Mouse (Mus musculus) forebrain, embryonic 14.5 days (tissue): Measurements from ENCODE around the gene Dchs1. TPM values are rescaled to one million over a fixed set of nuclear protein-coding genes. Genes with fewer than 3 reads are reported as not detected.
"Not testable (repeated sequence)": the region's sequence is repeated elsewhere in the genome, so short reads cannot be mapped to it uniquely, and the experiment has no call there.

ENCODE experiments used
- ATAC-seq: fragments of 200-750 bp; cut with Nextera tagmentation; 2 replicates; pipeline ENCODE4 v1.8.0; 2017; ENCODE audit warnings: mild to moderate bottlenecking, moderate library complexity
- DNase-seq: peaks from one replicate; pipeline ENCODE4 v3.0.0-alpha.2; 2015; ENCODE audit warnings: low spot score
- H3K27ac ChIP-seq: fragments of 300-500 bp; sonication (generic); 2 replicates; pipeline ENCODE4 v1.5.1; 2014; ENCODE audit warnings: low read depth, mild to moderate bottlenecking, control low read depth, low read length, moderate library complexity
- H3K27me3 ChIP-seq: fragments of 300-500 bp; sonication (generic); replicated peaks from 2 replicates; pipeline ENCODE4 v1.6.1; 2014; ENCODE audit warnings: low read length, control low read depth, mixed read lengths; ENCODE audit not compliant: control insufficient read depth, insufficient read depth
- H3K36me3 ChIP-seq: fragments of 300-500 bp; sonication (generic); 2 replicates; pipeline ENCODE4 v1.6.1; 2014; ENCODE audit warnings: low read length, control low read depth; ENCODE audit not compliant: control insufficient read depth, insufficient read depth
- H3K4me1 ChIP-seq: fragments of 300-500 bp; sonication (generic); 2 replicates; pipeline ENCODE4 v1.6.1; 2014; ENCODE audit warnings: antibody characterized with exemption, low read length, control low read depth; ENCODE audit not compliant: control insufficient read depth, insufficient read depth
- H3K4me2 ChIP-seq: fragments of 300-500 bp; sonication (generic); 2 replicates; pipeline ENCODE4 v1.6.1; 2014; ENCODE audit warnings: mild to moderate bottlenecking, control low read depth, low read length
- H3K4me3 ChIP-seq: fragments of 300-500 bp; sonication (generic); 2 replicates; pipeline ENCODE4 v1.5.1; 2014; ENCODE audit warnings: low read depth, low read length, control low read depth
- H3K9ac ChIP-seq: fragments of 300-500 bp; sonication (generic); 2 replicates; pipeline ENCODE4 v1.6.1; 2014; ENCODE audit warnings: mild to moderate bottlenecking, low read length, control low read depth, moderate library complexity
- H3K9me3 ChIP-seq: fragments of 300-500 bp; sonication (generic); replicated peaks from 2 replicates; pipeline ENCODE4 v1.6.1; 2016; ENCODE audit warnings: low read length, control low read depth, mixed read lengths; ENCODE audit not compliant: control insufficient read depth
- WGBS: fragments of 180-500 bp; shearing (Covaris S2); extraction: QIAGEN DNeasy Blood & Tissue Kit; methylation state at CpG from one replicate; pipeline ENCODE4 v1.1.7; 2014; 5-methylcytosine and 5-hydroxymethylcytosine counted together
- polyA plus RNA-seq: library from polyadenylated mRNA; unstranded; fragments of >200 nt; fragmentation: Nextera tagmentation; extraction: Ambion mirVana; gene quantifications from 2 replicates; pipeline ENCODE4 v1.2.1, GENCODE M21; 2014

Dchs1 gene
- polyA plus RNA-seq, 1 experiment from 2014 or later: 18.3 TPM

DNA sequence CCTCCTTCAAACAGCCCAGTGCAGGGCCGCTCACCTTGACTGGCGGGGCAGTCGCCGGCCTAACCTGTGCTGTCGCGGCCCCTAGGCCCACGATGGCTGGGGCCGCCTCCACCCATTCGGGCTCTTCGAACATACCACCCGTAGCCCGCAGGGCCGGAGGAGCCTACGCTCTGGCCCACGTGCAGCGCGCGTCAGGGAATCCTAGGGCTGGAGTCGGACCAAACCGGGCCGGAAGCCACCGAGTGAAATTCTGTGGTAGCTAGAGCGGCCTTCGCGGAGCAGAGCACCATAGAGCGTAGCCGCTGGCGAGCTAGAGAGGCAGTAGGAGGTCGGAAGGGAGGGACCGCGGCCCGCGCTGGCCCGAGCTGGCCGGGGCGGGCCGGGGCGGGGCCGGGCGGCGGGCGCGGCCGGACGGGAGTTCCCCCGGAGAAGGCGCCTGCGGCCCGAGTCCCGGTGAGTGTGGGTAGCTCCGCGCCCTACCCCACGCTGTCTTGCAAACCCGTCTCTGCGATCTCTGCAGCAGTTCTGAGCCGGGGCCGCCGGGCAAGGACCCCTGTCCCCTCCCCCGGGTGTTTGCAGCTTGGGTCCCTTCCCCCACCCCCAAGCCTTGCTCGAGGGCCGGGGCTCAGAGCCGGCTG, 51.1 kb downstream of the Dchs1 start, which contains the start of gene Ilk:
Gene Ilk (plus strand): TSS at position 329 of the 638 bp plus-strand sequence.
- Histone ChIP-seq H3K4me2 (peak within 1 kb of the TSS; percentile 76), H3K4me1 (peaks cover 3% of the 10 kb centered on the region; the same call in 1 of the 2 replicates), H3K9me3 (no peaks in the 10 kb centered on the region), H3K36me3 (peaks cover 43% of the 10 kb centered on the region), H3K9ac (peak within 1 kb of the TSS; percentile 90), H3K27me3 (no peaks in the 10 kb centered on the region), H3K27ac (peak within 1 kb of the TSS; percentile 66; the same call in 1 of the 2 replicates), H3K4me3 (peak within 1 kb of the TSS; percentile 87)
- ATAC-seq (peak; percentile 97), DNase-seq (peak; percentile 92)
- WGBS: under 1% methylated on average over 53 of the region's 62 CpGs

DNA sequence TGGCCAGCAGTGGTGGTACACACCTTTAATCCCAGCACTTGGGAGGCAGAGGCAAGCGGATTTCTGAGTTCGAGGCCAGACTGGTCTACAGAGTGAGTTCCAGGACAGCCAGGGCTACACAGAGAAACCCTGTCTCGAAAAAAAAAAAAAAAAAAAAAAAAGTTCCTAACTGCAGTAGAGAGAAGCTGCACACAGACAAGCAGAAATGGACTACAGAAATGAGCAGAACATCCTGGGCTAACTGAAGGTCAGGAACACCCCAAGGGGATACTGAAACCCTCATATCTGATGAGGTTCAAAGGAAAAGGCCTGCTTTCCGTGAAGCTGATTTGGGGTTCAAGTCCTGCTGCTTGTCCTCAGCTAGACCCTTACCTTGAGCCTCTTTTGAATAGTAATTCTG, 52.0 kb downstream of the Dchs1 start:
- not testable (repeated sequence) for H3K9me3 ChIP-seq, H3K27ac ChIP-seq, ATAC-seq, H3K27me3 ChIP-seq, DNase-seq, H3K4me1 ChIP-seq
- 65% methylated on average over 4 of the region's 4 CpGs for WGBS
- H3K4me3 ChIP-seq: peak overlapping the region; percentile 87
- H3K9ac ChIP-seq: peak overlapping the region; percentile 90
- peak overlapping the region; percentile 76 for H3K4me2 ChIP-seq
- H3K36me3 ChIP-seq: peaks cover 42% of the 10 kb centered on the region

DNA sequence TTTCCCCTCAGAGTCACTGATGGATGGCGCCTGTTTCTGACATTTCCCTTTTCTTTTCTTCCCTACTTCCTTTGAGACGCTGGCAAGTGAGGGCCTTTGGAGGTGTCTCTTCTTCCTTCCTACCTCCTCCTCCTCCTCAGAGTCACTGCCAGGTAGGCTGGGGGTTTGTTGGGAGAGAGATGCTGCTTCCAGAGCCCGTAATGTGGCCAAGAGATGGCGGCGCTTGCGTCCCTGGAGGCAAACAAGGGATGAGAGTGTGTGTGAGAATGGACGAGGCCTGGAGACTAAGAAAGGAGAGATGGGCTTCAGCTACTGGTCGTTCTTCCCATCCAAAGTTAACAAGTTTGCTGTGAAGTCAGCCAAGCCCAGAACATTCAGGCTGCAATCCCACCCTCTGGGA, 52.6 kb downstream of the Dchs1 start:
- Histone ChIP-seq H3K9ac (no peak overlapping the region), H3K4me3 (no peak overlapping the region), H3K36me3 (peaks cover 43% of the 10 kb centered on the region), H3K9me3 (no peaks in the 10 kb centered on the region), H3K4me2 (no peak overlapping the region), H3K27ac (no peak overlapping the region), H3K4me1 (peaks cover 3% of the 10 kb centered on the region; the same call in 1 of the 2 replicates), H3K27me3 (no peaks in the 10 kb centered on the region)
- no peak for DNase-seq
- no peak for ATAC-seq
- 88% methylated on average over 8 of the region's 8 CpGs for WGBS

DNA sequence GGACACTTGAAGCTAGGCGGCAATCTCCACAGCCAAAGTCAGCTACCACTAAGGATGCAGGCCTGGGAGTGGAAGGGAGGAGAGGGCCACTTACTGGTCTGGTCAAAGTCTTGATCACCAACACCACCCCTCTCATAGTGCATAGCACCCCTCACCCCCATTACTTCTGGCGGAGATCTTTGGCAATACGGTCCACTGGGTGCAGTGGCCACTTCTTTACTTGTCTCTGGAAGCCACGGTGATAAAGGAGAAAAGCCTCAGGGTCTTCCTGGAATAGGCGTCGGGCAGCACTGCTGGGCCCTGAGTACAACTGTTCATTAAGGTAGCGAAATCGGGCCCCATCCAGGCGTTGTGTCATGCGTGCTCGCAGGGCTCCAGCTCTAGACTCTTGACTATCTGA, 53.6 kb downstream of the Dchs1 start:
- ATAC-seq: no peak
- no peaks in the 10 kb centered on the region for H3K9me3 ChIP-seq
- H3K4me2 ChIP-seq: no peak overlapping the region
- peaks cover 46% of the 10 kb centered on the region for H3K36me3 ChIP-seq
- no peak overlapping the region for H3K27ac ChIP-seq
- no peaks in the 10 kb centered on the region for H3K27me3 ChIP-seq
- H3K4me3 ChIP-seq: no peak overlapping the region
- H3K9ac ChIP-seq: no peak overlapping the region
- no peak for DNase-seq
- 95% methylated on average over 11 of the region's 11 CpGs for WGBS
- H3K4me1 ChIP-seq: peaks cover 3% of the 10 kb centered on the region; the same call in 1 of the 2 replicates

DNA sequence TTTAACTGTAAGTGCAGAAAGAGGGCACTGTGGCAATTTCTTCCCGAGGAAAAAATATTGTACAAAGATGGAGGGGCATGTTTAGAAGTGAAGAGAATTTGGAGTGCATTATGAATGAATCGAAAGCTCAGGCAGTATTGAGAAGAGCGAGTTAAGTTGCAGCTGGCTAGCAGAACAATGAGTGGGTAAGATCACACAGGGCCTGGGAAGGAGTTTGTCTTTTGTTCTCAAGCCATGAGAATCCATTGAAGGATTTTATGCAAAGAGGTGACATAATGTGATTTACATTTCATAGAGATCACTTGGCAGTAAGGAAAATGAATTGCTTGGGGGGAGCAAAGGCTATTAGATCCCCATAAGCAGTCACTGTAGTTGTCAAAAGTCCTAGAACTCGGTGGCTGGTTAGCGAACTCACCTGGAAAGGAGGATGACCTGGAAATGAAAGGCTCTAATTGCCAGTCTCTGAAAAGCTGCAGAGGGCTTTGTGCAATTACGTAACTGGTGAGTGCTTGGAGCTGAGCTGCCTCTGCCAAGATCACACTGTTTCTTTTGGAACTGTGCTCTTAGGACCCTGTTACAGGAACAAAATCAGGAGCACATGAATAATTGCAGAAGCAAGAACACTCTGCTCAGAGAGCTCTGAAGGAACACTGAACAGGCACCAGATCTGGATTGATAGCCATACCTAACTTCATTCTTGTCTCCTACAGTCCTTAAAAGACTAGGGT, 58.6 kb downstream of the Dchs1 start:
- DNase-seq (peak; percentile 69), ATAC-seq (peak; percentile 68)
- no peak overlapping the region for H3K4me2 ChIP-seq

DNA sequence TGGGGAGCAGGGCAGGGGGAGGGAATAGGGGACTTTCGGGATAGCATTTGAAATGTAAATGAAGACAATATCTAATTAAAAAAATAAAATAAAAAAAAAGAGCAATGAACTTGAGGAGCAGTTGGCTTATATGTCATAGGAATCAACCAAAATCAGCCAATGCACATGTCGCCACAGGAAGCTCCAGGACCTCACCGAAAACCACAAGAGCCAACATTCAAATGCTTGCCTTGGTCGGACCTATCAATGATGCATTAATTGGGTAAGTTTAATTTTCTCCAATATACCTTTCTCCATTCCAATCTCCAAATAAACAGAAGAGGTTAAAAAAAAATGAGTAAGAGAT, 60.5 kb downstream of the Dchs1 start:
- no peak for ATAC-seq
- no peak overlapping the region for H3K9ac ChIP-seq
- no peak overlapping the region for H3K4me2 ChIP-seq

More for the DNA sequence above, 58.6 kb downstream of the Dchs1 start:
- no peak overlapping the region for H3K4me3 ChIP-seq
- H3K9me3 ChIP-seq: no peaks in the 10 kb centered on the region
- H3K36me3 ChIP-seq: peaks cover 39% of the 10 kb centered on the region
- WGBS: 21% methylated on average over 6 of the region's 6 CpGs
- H3K9ac ChIP-seq: no peak overlapping the region
- H3K27me3 ChIP-seq: no peaks in the 10 kb centered on the region
- peak overlapping the region; percentile 31; the same call in 1 of the 2 replicates for H3K27ac ChIP-seq
- H3K4me1 ChIP-seq: no peaks in the 10 kb centered on the region

DNA sequence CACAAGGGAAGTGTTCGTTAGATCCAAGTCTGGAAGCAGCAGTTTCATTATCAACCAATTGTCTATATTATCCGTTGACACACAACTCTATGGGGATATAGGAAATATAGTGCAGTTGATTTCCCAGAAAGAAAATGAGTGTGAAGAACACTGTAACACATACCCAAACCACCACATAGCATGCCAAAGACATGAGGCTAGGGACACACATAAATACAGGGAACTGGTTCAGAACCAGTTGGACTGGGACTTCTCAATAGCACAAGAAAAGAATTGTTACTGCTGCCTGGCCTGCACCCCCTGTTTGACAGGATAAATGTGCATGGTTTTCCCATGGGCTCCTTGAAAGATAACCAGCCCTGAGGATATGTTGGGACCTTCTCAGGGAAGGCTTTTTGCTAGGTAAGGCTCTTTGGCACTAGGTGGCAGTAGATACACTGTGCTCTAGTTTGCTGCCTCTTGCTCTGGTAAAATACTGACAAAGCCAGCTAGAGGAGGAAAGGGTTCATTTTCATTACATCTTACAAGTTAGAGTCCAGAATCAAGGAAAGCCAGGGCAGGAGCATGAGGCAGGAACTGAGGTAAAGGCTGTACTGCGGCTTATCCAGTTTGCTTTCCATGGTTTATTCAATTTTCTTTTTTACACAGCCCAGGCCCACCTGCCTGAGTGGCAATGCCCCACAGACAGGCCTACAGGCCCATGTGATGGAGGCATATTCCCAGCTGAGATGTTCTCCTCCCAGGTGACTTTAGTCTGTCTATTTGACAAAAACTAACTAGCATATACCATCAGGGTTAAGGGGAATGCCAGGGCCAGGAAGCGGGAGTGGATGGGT, 61.1 kb downstream of the Dchs1 start:
- no peaks in the 10 kb centered on the region for H3K4me1 ChIP-seq
- 84% methylated on average over 4 of the region's 4 CpGs for WGBS
- H3K36me3 ChIP-seq: peaks cover 17% of the 10 kb centered on the region
- no peak overlapping the region for H3K4me2 ChIP-seq
- H3K9ac ChIP-seq: no peak overlapping the region
- no peak overlapping the region for H3K4me3 ChIP-seq
- H3K27ac ChIP-seq: no peak overlapping the region; the same call in 1 of the 2 replicates
- no peaks in the 10 kb centered on the region for H3K9me3 ChIP-seq
- H3K27me3 ChIP-seq: no peaks in the 10 kb centered on the region
- DNase-seq (peak; percentile 89), ATAC-seq (peak; percentile 83)

More for the DNA sequence above, 60.5 kb downstream of the Dchs1 start:
- Histone ChIP-seq H3K9me3 (no peaks in the 10 kb centered on the region), H3K27me3 (no peaks in the 10 kb centered on the region), H3K4me1 (no peaks in the 10 kb centered on the region), H3K36me3 (peaks cover 20% of the 10 kb centered on the region), H3K27ac (no peak overlapping the region), H3K4me3 (no peak overlapping the region)
- 94% methylated on average over 4 of the region's 4 CpGs for WGBS
- no peak for DNase-seq

DNA sequence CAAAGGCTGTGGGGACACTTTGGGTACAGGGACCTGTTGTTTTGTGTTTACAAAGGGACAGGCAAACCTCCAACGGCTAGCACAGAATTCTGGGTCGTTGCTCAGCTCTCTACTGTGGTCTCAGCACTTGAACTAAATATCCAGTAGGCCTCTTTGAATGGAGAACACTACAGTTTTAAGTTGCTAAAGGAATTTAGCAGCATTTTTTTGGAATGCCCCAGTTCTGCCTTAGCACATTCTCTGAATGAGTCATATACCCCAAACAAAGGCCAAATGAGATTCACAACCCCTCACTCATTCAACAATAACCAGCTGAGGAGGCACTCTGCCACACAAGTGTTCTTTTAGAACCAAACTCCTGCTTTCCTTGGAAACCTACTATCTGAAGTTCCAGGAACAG, 65.5 kb downstream of the Dchs1 start:
- H3K4me2 ChIP-seq: no peak overlapping the region
- H3K36me3 ChIP-seq: no peaks in the 10 kb centered on the region
- 63% methylated on average over 2 of the region's 2 CpGs for WGBS
- H3K27ac ChIP-seq: no peak overlapping the region
- H3K4me3 ChIP-seq: no peak overlapping the region
- H3K9me3 ChIP-seq: no peaks in the 10 kb centered on the region
- no peaks in the 10 kb centered on the region for H3K4me1 ChIP-seq
- H3K27me3 ChIP-seq: no peaks in the 10 kb centered on the region
- ATAC-seq: no peak
- H3K9ac ChIP-seq: no peak overlapping the region
- DNase-seq: no peak
